Mouse (Mus musculus) liver, postnatal 0 days (tissue): ENCODE measurements around the gene Mapk13. TPM values are rescaled to one million over a fixed set of nuclear protein-coding genes. Genes with fewer than 3 reads are reported as not detected.

ENCODE experiments used
- ATAC-seq: fragments of 200-750 bp; cut with Nextera tagmentation; 2 replicates; pipeline ENCODE4 v1.8.0; 2017; ENCODE audit warnings: mild to moderate bottlenecking, moderate library complexity
- DNase-seq: peaks from one replicate; pipeline ENCODE4 v3.0.0-alpha.2; 2016
- H3K27ac ChIP-seq: fragments of 300-500 bp; sonication (generic); 2 replicates; pipeline ENCODE4 v1.5.1; 2014; ENCODE audit warnings: antibody characterized with exemption, moderate library complexity, mild to moderate bottlenecking, low read depth
- H3K27me3 ChIP-seq: fragments of 300-500 bp; sonication (generic); 2 replicates; pipeline ENCODE4 v1.6.1; 2014; ENCODE audit warnings: low read length, control low read depth, mixed read lengths; ENCODE audit not compliant: insufficient read depth
- H3K36me3 ChIP-seq: fragments of 300-500 bp; sonication (generic); replicated peaks from 2 replicates; pipeline ENCODE4 v1.6.1; 2014; ENCODE audit warnings: mild to moderate bottlenecking, control low read depth, low read length, moderate library complexity, mixed read lengths; ENCODE audit not compliant: insufficient read depth
- H3K4me1 ChIP-seq: fragments of 300-500 bp; sonication (generic); 2 replicates; pipeline ENCODE4 v1.6.1; 2014; ENCODE audit warnings: antibody characterized with exemption, mild to moderate bottlenecking, control low read depth; ENCODE audit not compliant: insufficient read depth
- H3K4me2 ChIP-seq: fragments of 300-500 bp; sonication (generic); 2 replicates; pipeline ENCODE4 v1.6.1; 2014; ENCODE audit warnings: low read depth, mild to moderate bottlenecking, low read length, moderate library complexity, mixed read lengths
- H3K4me3 ChIP-seq: fragments of 300-500 bp; sonication (generic); 2 replicates; pipeline ENCODE4 v1.5.1; 2014; ENCODE audit warnings: low read depth, low read length
- H3K9ac ChIP-seq: fragments of 300-500 bp; sonication (generic); replicated peaks from 2 replicates; pipeline ENCODE4 v1.6.1; 2014; ENCODE audit warnings: mild to moderate bottlenecking, moderate library complexity
- H3K9me3 ChIP-seq: fragments of 300-500 bp; sonication (generic); 2 replicates; pipeline ENCODE4 v1.6.1; 2016; ENCODE audit warnings: mild to moderate bottlenecking, control low read depth, low read length, mixed read lengths
- CTCF ChIP-seq: sonication (generic); IDR thresholded peaks from 2 replicates; pipeline ENCODE4 v1.5.1; 2016; ENCODE audit warnings: antibody characterized with exemption, low read depth
- EP300 ChIP-seq: IDR thresholded peaks from 2 replicates; pipeline ENCODE4 v1.6.1; 2016; ENCODE audit warnings: antibody characterized with exemption, low read depth, mild to moderate bottlenecking
- WGBS: fragments of 180-500 bp; shearing (Covaris S2); extraction: QIAGEN DNeasy Blood & Tissue Kit; methylation state at CpG from one replicate; pipeline ENCODE4 v1.1.7; 2014; ENCODE audit not compliant: insufficient replicate concordance; 5-methylcytosine and 5-hydroxymethylcytosine counted together
- polyA plus RNA-seq: library from polyadenylated mRNA; unstranded; fragments of >200 nt; fragmentation: Nextera tagmentation; extraction: Ambion mirVana; gene quantifications from 2 replicates; pipeline ENCODE4 v1.2.1, GENCODE M21; 2015

Gene Mapk13
- polyA plus RNA-seq, 1 experiment from 2014 or later = 27.6 TPM

- H3K27ac ChIP-seq = no peak overlapping the region
- ATAC-seq = no peak
- H3K9ac ChIP-seq = no peak overlapping the region
- TF ChIP-seq CTCF (no peak), EP300 (no peak)
- no peak for DNase-seq
- 58% methylated on average over 2 of the region's 2 CpGs for WGBS
- no peak overlapping the region for H3K4me2 ChIP-seq
- no peaks in the 10 kb centered on the region for H3K4me1 ChIP-seq
- H3K9me3 ChIP-seq = no peaks in the 10 kb centered on the region
- H3K36me3 ChIP-seq = no peaks in the 10 kb centered on the region
- no peaks in the 10 kb centered on the region for H3K27me3 ChIP-seq
- H3K4me3 ChIP-seq = no peak overlapping the region
These were observed 11.6 kb upstream of the Mapk13 start for GRCm38 (mm10) chr17:28757470-28757869.

DNA sequence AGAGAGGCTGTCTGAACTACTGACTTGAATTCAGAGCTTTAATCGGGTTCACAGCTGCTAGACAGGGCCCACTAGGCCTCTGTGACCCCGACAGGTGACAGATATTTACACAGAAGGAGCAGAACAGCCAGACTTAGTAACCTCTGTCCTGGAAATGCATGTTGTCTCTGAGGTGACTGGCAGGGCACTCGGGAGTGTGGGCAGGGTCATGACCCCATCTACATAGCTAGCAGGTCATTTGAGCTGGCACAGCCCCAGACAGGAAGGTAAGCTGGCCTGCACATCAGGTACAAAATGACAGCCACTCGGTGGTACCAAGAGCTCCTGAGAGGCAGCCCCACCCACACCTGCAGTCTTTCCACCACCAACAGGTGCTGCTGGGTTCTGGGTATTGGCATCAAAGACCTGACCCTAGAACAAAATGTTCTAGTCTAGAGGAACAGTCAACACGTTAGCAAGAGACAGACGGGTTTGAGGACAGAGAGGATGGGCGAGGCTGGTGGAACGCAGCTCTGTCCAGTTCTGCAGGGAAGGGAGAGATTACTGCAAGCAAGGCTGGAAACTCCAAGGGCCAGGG is 8.3 kb upstream of the Mapk13 start:
- peak overlapping the region; percentile 80 for H3K27ac ChIP-seq
- 51% methylated on average over 8 of the region's 8 CpGs for WGBS
- TF ChIP-seq CTCF (no peak), EP300 (peak; percentile 88)
- H3K4me1 ChIP-seq = no peaks in the 10 kb centered on the region
- no peak overlapping the region for H3K4me2 ChIP-seq
- DNase-seq (peak; percentile 78), ATAC-seq (peak; percentile 91)
- H3K27me3 ChIP-seq = no peaks in the 10 kb centered on the region
- H3K4me3 ChIP-seq = no peak overlapping the region
- H3K9me3 ChIP-seq = no peaks in the 10 kb centered on the region
- H3K36me3 ChIP-seq = no peaks in the 10 kb centered on the region
- H3K9ac ChIP-seq = no peak overlapping the region

DNA sequence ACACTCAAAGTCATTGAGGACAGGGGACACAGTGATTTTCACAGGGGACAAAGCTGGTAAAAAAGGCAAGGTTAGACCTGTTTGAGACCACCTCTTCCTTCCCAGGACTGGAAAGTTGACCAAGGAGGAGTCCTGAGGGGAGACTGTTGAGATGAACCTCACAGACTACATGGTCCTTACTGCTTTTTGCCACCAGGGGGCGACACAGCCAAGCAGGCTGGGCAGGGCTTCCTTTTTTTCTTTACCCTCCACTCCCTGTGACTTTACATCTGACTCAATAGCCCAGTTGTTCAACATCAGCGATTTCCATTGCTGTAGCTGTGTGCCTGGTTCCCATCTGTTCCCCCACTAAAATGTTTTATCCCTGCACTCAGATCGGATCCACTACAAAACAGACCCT is 7.2 kb upstream of the Mapk13 start:
- peak; percentile 20; the same call in 1 of the 2 replicates for ATAC-seq
- WGBS = 10% methylated on average over 3 of the region's 3 CpGs
- DNase-seq = peak; percentile 87
- no peak overlapping the region for H3K4me2 ChIP-seq
- H3K27me3 ChIP-seq = no peaks in the 10 kb centered on the region
- peak; percentile 98 for TF ChIP-seq CTCF
- TF ChIP-seq EP300 = no peak
- H3K27ac ChIP-seq = no peak overlapping the region
- H3K36me3 ChIP-seq = no peaks in the 10 kb centered on the region
- no peaks in the 10 kb centered on the region for H3K4me1 ChIP-seq
- no peak overlapping the region for H3K4me3 ChIP-seq
- H3K9ac ChIP-seq = no peak overlapping the region
- no peaks in the 10 kb centered on the region for H3K9me3 ChIP-seq

- Histone ChIP-seq H3K9ac (no peak overlapping the region), H3K36me3 (no peaks in the 10 kb centered on the region), H3K4me3 (no peak overlapping the region), H3K4me2 (no peak overlapping the region), H3K27ac (no peak overlapping the region), H3K4me1 (peaks cover 13% of the 10 kb centered on the region), H3K9me3 (no peaks in the 10 kb centered on the region), H3K27me3 (peaks cover 32% of the 10 kb centered on the region)
- ATAC-seq = no peak
- 32% methylated on average over 3 of the region's 3 CpGs for WGBS
- DNase-seq = no peak
- TF ChIP-seq CTCF (no peak), EP300 (no peak)
These were observed 2.9 kb upstream of the Mapk13 start for GRCm38 (mm10) chr17:28766203-28766602.

DNA sequence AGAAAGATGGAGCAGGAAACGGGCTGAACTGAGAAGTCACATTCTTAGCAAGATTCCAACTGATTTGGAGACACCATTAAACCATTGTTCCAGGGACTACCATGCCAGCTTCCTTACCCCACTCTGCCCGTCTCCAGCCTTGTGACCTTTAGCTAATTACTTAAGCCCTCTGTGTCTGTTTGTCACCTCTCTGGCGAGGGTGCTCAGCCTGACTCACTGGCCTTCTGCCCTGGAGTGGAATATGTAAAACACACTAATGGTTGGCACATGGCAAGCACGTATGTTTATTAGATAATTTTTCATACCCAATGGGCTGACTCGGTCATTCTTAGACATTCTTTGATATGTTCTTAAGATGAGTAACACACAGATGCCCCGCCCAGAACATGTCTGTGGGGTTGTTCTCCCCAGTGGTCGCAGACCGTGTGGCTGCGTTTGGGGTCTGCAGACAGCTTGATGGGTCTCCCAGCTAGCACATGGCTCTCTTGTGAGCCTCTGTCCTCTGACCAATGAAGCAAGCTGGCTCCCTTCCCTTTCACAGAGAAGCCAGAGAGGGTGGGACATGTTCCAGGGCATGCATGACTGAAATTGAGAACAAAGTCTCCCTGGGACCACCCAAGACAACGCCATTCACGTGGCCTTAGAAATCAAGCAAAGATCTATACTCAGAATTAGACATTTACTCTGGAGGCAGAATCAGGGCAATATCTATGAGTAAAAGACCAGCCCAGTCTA is 2.1 kb upstream of the Mapk13 start:
- H3K4me3 ChIP-seq = no peak overlapping the region
- ATAC-seq (no peak), DNase-seq (no peak)
- no peak overlapping the region for H3K9ac ChIP-seq
- no peak overlapping the region for H3K27ac ChIP-seq
- peaks cover 32% of the 10 kb centered on the region for H3K27me3 ChIP-seq
- no peaks in the 10 kb centered on the region for H3K36me3 ChIP-seq
- H3K9me3 ChIP-seq = no peaks in the 10 kb centered on the region
- no peak for TF ChIP-seq CTCF
- TF ChIP-seq EP300 = no peak
- 78% methylated on average over 11 of the region's 11 CpGs for WGBS
- peaks cover 13% of the 10 kb centered on the region for H3K4me1 ChIP-seq
- H3K4me2 ChIP-seq = no peak overlapping the region

DNA sequence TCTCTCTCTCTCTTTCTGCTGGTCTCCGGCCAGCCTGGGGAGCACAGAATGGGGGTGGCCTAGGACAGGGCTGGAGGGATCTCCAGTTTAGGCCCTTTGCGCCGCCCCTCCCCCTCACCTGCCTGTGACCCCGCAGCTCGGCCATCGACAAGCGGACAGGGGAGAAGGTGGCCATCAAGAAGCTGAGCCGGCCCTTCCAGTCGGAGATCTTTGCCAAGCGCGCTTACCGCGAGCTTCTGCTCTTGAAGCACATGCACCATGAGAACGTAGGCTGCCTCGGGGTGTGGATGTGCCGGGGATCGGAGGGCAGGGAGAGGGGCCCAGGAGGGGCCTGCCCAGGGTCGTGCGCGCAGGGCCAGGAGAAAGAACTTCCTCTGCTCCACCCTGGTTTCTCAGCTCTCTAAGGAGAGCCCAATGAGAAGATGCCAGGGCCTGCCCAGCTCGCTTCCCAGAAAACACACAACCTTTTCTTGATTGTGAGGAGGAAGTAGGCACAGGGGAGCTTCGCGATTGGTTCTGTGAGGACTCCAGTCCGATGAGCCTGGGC is 851 bp downstream of the Mapk13 start:
- DNase-seq = peak; percentile 28
- under 1% methylated on average over 23 of the region's 24 CpGs for WGBS
- peaks cover 32% of the 10 kb centered on the region for H3K27me3 ChIP-seq
- TF ChIP-seq CTCF (no peak), EP300 (no peak)
- no peaks in the 10 kb centered on the region for H3K36me3 ChIP-seq
- no peaks in the 10 kb centered on the region for H3K9me3 ChIP-seq
- H3K4me2 ChIP-seq = peak overlapping the region; percentile 78
- H3K4me1 ChIP-seq = peaks cover 15% of the 10 kb centered on the region
- H3K4me3 ChIP-seq = peak overlapping the region; percentile 61
- peak overlapping the region; percentile 70 for H3K9ac ChIP-seq
- peak overlapping the region; percentile 68 for H3K27ac ChIP-seq
- ATAC-seq = peak; percentile 28
